Mouse (Mus musculus) midbrain, embryonic 15.5 days (tissue): Measurements from ENCODE around the gene Mepe. TPM values are rescaled to one million over a fixed set of nuclear protein-coding genes. Genes with fewer than 3 reads are reported as not detected.
A peak's percentile ranks its signal among the peaks of the same experiment; 100 is the strongest.

Experiments
- ATAC-seq: fragments of 200-750 bp; cut with Nextera tagmentation; replicated peaks from 2 replicates; pipeline ENCODE4 v1.8.0; 2017; ENCODE audit warnings: moderate TSS enrichment
- H3K27ac ChIP-seq: fragments of 300-500 bp; sonication (generic); 2 replicates; pipeline ENCODE4 v1.5.1; 2015; ENCODE audit warnings: mild to moderate bottlenecking, inconsistent platforms
- H3K27me3 ChIP-seq: fragments of 300-500 bp; sonication (generic); replicated peaks from 2 replicates; pipeline ENCODE4 v1.6.1; 2015; ENCODE audit warnings: inconsistent platforms
- H3K36me3 ChIP-seq: fragments of 300-500 bp; sonication (generic); replicated peaks from 2 replicates; pipeline ENCODE4 v1.6.1; 2015; ENCODE audit warnings: inconsistent platforms
- H3K4me1 ChIP-seq: fragments of 300-500 bp; sonication (generic); 2 replicates; pipeline ENCODE4 v1.6.1; 2015; ENCODE audit warnings: inconsistent platforms
- H3K4me2 ChIP-seq: fragments of 300-500 bp; sonication (generic); 2 replicates; pipeline ENCODE4 v1.6.1; 2015; ENCODE audit warnings: inconsistent platforms, mild to moderate bottlenecking, moderate library complexity
- H3K4me3 ChIP-seq: fragments of 300-500 bp; sonication (generic); 2 replicates; pipeline ENCODE4 v1.5.1; 2015; ENCODE audit warnings: mild to moderate bottlenecking, inconsistent platforms
- H3K9ac ChIP-seq: fragments of 300-500 bp; sonication (generic); 2 replicates; pipeline ENCODE4 v1.6.1; 2015; ENCODE audit warnings: mild to moderate bottlenecking, inconsistent platforms
- H3K9me3 ChIP-seq: fragments of 300-500 bp; sonication (generic); 2 replicates; pipeline ENCODE4 v1.6.1; 2016; ENCODE audit warnings: inconsistent platforms
- WGBS: fragments of 180-500 bp; shearing (Covaris S2); methylation state at CpG from one replicate; pipeline ENCODE4 v1.1.7; 2015; ENCODE audit warnings: mixed read lengths; 5-methylcytosine and 5-hydroxymethylcytosine counted together
- polyA plus RNA-seq: library from polyadenylated mRNA; unstranded; fragments of >200 nt; fragmentation: Nextera tagmentation; extraction: Ambion mirVana; gene quantifications from 2 replicates; pipeline ENCODE4 v1.2.1, GENCODE M21; 2015

Mepe gene
- polyA plus RNA-seq, result not detected in 2 replicates

DNA sequence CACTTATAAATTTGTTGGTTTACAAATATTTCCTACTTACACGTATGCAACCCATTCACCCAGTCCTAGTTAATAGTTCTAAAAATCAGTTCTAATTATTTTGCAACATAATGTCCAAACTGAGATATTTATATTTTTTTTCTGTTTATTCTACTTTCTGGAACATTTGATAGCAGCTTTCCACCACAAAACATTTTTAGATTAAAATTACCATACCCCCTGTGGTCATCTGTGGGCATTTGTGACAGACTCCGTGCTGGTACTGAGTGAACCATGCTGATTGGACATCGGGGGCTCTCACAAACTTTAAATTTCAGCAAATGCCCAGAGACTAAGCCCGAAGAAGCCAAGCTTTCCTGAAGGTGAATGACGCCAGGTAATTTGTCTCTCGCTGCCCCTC is at the start of gene Mepe:
TSS of gene Mepe (plus strand) at position 301 of the 400 bp plus-strand sequence.
- WGBS, result 82% methylated on average over 6 of the region's 6 CpGs
- no peaks in the 10 kb centered on the region for H3K27me3 ChIP-seq
- no peak within 1 kb of the TSS for H3K4me3 ChIP-seq
- H3K36me3 ChIP-seq, result no peaks in the 10 kb centered on the region
- H3K9me3 ChIP-seq, result no peaks in the 10 kb centered on the region
- no peaks in the 10 kb centered on the region for H3K4me1 ChIP-seq
- H3K4me2 ChIP-seq, result no peak within 1 kb of the TSS
- no peak for ATAC-seq
- H3K9ac ChIP-seq, result no peak within 1 kb of the TSS
- no peak within 1 kb of the TSS for H3K27ac ChIP-seq

DNA sequence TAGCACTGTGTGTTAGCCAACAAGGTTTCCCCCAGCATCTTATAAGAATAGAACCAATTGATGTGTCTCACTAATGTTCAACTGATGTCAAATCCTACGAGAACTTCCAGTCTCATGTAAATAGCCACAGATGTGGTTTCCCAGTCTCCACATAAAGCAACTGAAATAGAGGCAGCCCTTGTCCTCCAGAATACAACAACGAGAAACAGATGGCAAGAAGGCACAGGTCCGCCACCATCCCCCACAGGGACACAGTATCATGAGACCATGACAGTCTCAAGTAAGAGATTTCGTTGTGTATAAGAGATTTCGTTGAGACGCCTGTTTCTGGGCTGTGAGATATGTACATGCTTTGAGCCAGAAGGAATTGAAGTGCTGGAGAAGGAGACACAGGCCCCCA is 30.9 kb upstream of the Mepe start:
- Histone ChIP-seq H3K4me3 (no peak overlapping the region), H3K4me2 (no peak overlapping the region), H3K27ac (no peak overlapping the region), H3K9ac (no peak overlapping the region), H3K36me3 (no peaks in the 10 kb centered on the region), H3K4me1 (no peaks in the 10 kb centered on the region), H3K9me3 (no peaks in the 10 kb centered on the region), H3K27me3 (no peaks in the 10 kb centered on the region)
- ATAC-seq, result no peak
- WGBS, result 83% methylated on average over 6 of the region's 6 CpGs

- H3K4me2 ChIP-seq, result no peak within 1 kb of the TSS
Measured at GRCm38 (mm10) chr5:104298994-104299393, 26.1 kb upstream of the Mepe start, which contains the start of gene Ibsp. Gene Ibsp (plus strand): TSS chr5:104299171.

DNA sequence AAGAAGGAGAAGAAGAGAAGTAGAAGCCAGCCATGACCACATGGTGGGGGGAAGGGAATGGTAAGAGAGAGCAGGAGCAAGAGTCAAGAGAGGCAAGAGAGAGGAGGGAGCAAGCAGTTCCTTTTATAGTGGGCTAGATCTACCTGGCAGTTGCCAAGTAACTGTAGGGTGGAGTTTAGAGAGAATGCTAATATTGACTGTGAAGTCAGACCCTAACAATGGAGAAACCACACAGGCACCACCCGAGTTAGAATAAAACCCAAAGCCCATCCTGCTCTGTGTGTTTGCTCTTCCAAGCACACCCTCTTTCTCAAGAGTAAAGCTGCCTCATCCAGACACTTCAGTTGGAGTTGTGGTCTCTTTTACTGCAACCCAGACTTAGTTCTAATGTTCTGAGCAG is 11.1 kb upstream of the Mepe start:
- H3K4me2 ChIP-seq, result no peak overlapping the region

More at GRCm38 (mm10) chr5:104298994-104299393, 26.1 kb upstream of the Mepe start, which contains the start of gene Ibsp:
- no peak for ATAC-seq
- no peaks in the 10 kb centered on the region for H3K4me1 ChIP-seq
- no peaks in the 10 kb centered on the region for H3K9me3 ChIP-seq
- H3K27me3 ChIP-seq, result no peaks in the 10 kb centered on the region
- H3K36me3 ChIP-seq, result no peaks in the 10 kb centered on the region
- no peak within 1 kb of the TSS for H3K27ac ChIP-seq
- no peak within 1 kb of the TSS for H3K9ac ChIP-seq
- 48% methylated on average over 6 of the region's 6 CpGs for WGBS
- H3K4me3 ChIP-seq, result no peak within 1 kb of the TSS

DNA sequence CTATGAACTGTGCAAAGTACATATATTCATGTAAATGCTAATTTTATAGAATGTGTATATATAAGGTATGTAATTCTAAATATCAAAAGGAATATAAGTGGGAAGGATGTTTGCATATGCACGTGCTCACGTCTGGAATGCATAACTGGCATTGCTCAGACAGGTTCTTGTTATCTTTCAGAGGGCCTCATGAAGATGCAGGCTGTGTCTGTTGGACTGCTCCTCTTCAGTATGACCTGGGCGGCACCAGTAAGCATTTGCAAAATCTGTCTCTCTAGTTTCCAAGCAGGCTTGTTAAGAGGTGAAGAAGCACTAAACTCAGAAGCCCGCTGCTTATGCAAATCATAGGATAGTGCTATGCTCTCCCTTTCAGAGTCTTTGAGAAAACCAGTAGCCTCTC is 1.8 kb downstream of the Mepe start:
- H3K9me3 ChIP-seq, result no peaks in the 10 kb centered on the region
- ATAC-seq, result no peak
- H3K27me3 ChIP-seq, result no peaks in the 10 kb centered on the region
- H3K4me1 ChIP-seq, result no peaks in the 10 kb centered on the region
- H3K4me3 ChIP-seq, result no peak overlapping the region
- no peaks in the 10 kb centered on the region for H3K36me3 ChIP-seq
- H3K9ac ChIP-seq, result no peak overlapping the region
- no peak overlapping the region for H3K4me2 ChIP-seq
- 74% methylated on average over 4 of the region's 4 CpGs for WGBS
- H3K27ac ChIP-seq, result no peak overlapping the region

More for the DNA sequence above, 11.1 kb upstream of the Mepe start:
- no peak overlapping the region for H3K27ac ChIP-seq
- H3K9me3 ChIP-seq, result no peaks in the 10 kb centered on the region
- no peaks in the 10 kb centered on the region for H3K36me3 ChIP-seq
- H3K27me3 ChIP-seq, result no peaks in the 10 kb centered on the region
- no peak for ATAC-seq
- 60% methylated on average over 1 of the region's 1 CpGs for WGBS
- no peak overlapping the region for H3K9ac ChIP-seq
- H3K4me1 ChIP-seq, result no peaks in the 10 kb centered on the region
- no peak overlapping the region for H3K4me3 ChIP-seq

- Histone ChIP-seq H3K4me1 (no peaks in the 10 kb centered on the region), H3K27ac (no peak overlapping the region), H3K27me3 (no peaks in the 10 kb centered on the region), H3K4me2 (no peak overlapping the region), H3K4me3 (no peak overlapping the region), H3K9ac (no peak overlapping the region), H3K36me3 (no peaks in the 10 kb centered on the region), H3K9me3 (no peaks in the 10 kb centered on the region)
- no peak for ATAC-seq
- WGBS, result 81% methylated on average over 8 of the region's 8 CpGs
Measured at GRCm38 (mm10) chr5:104327389-104327788, 2.3 kb downstream of the Mepe start.

DNA sequence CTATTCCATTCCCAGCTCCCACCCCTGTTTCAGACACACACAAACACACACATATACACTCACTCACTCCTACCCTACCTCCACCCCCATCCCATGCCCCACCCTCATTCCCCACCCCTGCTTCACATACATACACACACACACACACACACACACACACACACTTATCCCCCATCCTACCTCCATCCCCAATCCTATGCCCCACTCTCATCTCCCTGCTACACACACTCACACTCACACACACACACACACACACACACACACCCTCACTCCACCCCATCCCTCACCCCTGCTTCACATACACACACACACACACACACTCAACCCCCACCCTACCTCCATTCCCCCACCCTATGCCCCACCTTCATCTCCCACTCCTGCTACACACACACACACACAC is 2.7 kb downstream of the Mepe start:
- no peak for ATAC-seq
- Histone ChIP-seq H3K27ac (no peak overlapping the region), H3K4me1 (no peaks in the 10 kb centered on the region), H3K4me2 (no peak overlapping the region), H3K9ac (no peak overlapping the region), H3K9me3 (no peaks in the 10 kb centered on the region), H3K4me3 (no peak overlapping the region), H3K36me3 (no peaks in the 10 kb centered on the region), H3K27me3 (no peaks in the 10 kb centered on the region)

GRCm38 (mm10) chr5:104328317-104328850 is 3.3 kb downstream of the Mepe start:
- no peaks in the 10 kb centered on the region for H3K27me3 ChIP-seq
- H3K27ac ChIP-seq, result no peak overlapping the region
- H3K4me2 ChIP-seq, result no peak overlapping the region
- ATAC-seq, result 0 out of 2 replicates have a peak, but pooled peaks have one; percentile 39
- H3K4me3 ChIP-seq, result no peak overlapping the region
- no peak overlapping the region for H3K9ac ChIP-seq
- 80% methylated on average over 4 of the region's 4 CpGs for WGBS
- no peaks in the 10 kb centered on the region for H3K4me1 ChIP-seq
- H3K9me3 ChIP-seq, result no peaks in the 10 kb centered on the region
- H3K36me3 ChIP-seq, result no peaks in the 10 kb centered on the region

DNA sequence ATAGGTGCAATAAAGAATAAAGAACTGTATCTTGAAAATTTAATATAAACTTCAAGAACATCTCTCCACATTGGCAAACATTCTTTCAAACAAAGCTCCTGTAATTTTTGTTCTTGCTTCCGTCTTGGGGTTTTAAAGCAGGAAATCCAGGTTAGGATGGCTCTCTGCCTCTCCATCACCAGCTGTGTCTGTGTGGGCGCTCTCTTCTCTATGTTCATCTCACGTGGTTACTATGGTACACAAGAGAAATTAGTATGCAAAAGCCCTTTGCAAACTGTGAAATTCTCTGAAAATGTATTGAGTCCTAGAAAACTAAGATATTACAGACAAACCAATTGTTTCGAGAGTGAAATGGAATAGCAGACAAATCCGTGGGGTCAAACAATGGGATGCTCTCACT is 4.3 kb downstream of the Mepe start:
- ATAC-seq, result no peak

DNA sequence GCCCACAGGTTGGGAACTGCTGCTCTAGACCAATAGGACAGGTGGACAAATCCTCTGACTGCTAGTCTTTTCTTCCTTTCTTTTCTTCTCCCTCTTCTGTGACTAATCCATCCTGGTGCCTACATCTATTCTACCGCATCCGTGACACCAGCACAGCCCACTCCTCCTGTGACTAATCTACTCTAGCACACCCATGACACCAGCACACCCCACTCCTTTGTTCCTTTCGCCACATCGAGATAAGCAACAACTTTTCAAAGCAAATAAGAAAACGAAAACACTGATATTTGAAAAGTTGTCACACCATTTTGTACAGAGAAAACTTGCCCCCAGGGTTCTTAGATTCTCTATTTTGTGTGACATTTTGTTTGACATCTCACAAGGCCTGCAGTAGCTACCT is 5.0 kb downstream of the Mepe start:
- ATAC-seq, result no peak
- no peak overlapping the region for H3K4me3 ChIP-seq
- 51% methylated on average over 5 of the region's 5 CpGs for WGBS

More for the DNA sequence above, 4.3 kb downstream of the Mepe start:
- Histone ChIP-seq H3K4me1 (no peaks in the 10 kb centered on the region), H3K36me3 (no peaks in the 10 kb centered on the region), H3K9me3 (no peaks in the 10 kb centered on the region), H3K27ac (no peak overlapping the region), H3K4me3 (no peak overlapping the region), H3K9ac (no peak overlapping the region), H3K4me2 (no peak overlapping the region), H3K27me3 (no peaks in the 10 kb centered on the region)
- 78% methylated on average over 5 of the region's 5 CpGs for WGBS

GRCm38 (mm10) chr5:104332296-104332695 is 7.2 kb downstream of the Mepe start:
- no peaks in the 10 kb centered on the region for H3K4me1 ChIP-seq
- no peak overlapping the region for H3K9ac ChIP-seq
- H3K9me3 ChIP-seq, result no peaks in the 10 kb centered on the region
- H3K27me3 ChIP-seq, result no peaks in the 10 kb centered on the region
- H3K36me3 ChIP-seq, result no peaks in the 10 kb centered on the region
- H3K4me2 ChIP-seq, result no peak overlapping the region
- no peak for ATAC-seq
- 77% methylated on average over 3 of the region's 3 CpGs for WGBS
- no peak overlapping the region for H3K27ac ChIP-seq
- no peak overlapping the region for H3K4me3 ChIP-seq

More for the DNA sequence above, 5.0 kb downstream of the Mepe start:
- Histone ChIP-seq H3K9me3 (no peaks in the 10 kb centered on the region), H3K27ac (no peak overlapping the region), H3K27me3 (no peaks in the 10 kb centered on the region), H3K4me1 (no peaks in the 10 kb centered on the region), H3K36me3 (no peaks in the 10 kb centered on the region), H3K9ac (no peak overlapping the region), H3K4me2 (no peak overlapping the region)

DNA sequence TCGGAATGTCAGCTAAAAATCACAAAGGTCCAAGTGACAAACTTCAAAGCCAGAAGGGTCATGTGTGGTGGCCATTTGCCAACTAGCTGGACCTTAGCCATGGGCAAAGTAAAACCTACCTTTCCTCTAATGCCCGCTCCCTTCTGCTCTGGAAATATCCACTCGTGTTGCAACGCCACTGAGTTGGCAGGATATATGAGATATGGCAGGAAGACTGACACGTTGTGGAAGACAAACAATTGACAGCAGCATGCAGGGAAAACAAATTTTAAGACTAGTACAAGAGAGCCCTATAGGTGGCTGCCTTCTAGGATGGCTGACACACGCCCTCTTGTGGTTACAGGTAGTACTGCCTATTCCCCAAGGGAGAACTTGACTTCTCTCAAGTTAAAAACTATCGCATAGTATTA is 8.1 kb downstream of the Mepe start:
- H3K9ac ChIP-seq, result no peak overlapping the region
- no peaks in the 10 kb centered on the region for H3K9me3 ChIP-seq
- peak; percentile 70 for ATAC-seq
- no peak overlapping the region for H3K27ac ChIP-seq
- no peaks in the 10 kb centered on the region for H3K27me3 ChIP-seq
- no peaks in the 10 kb centered on the region for H3K36me3 ChIP-seq
- H3K4me3 ChIP-seq, result no peak overlapping the region
- H3K4me1 ChIP-seq, result no peaks in the 10 kb centered on the region
- WGBS, result 45% methylated on average over 7 of the region's 7 CpGs
- H3K4me2 ChIP-seq, result no peak overlapping the region

GRCm38 (mm10) chr5:104333643-104334042 is 8.5 kb downstream of the Mepe start:
- H3K9ac ChIP-seq, result no peak overlapping the region
- H3K4me1 ChIP-seq, result no peaks in the 10 kb centered on the region
- H3K27me3 ChIP-seq, result no peaks in the 10 kb centered on the region
- no peak overlapping the region for H3K4me2 ChIP-seq
- 73% methylated on average over 6 of the region's 6 CpGs for WGBS
- H3K36me3 ChIP-seq, result no peaks in the 10 kb centered on the region
- H3K9me3 ChIP-seq, result no peaks in the 10 kb centered on the region
- ATAC-seq, result 0 out of 2 replicates have a peak, but pooled peaks have one; percentile 16
- H3K27ac ChIP-seq, result no peak overlapping the region
- no peak overlapping the region for H3K4me3 ChIP-seq
